Mouse (Mus musculus) left cerebral cortex, postnatal 10 days (tissue): Measurements from ENCODE around the gene Calm3. TPM values are rescaled to one million over a fixed set of nuclear protein-coding genes. Genes with fewer than 3 reads are reported as not detected.

ENCODE experiments used
- DNase-seq, 2 experiments: peaks; one replicate each; pipeline ENCODE4 v3.0.0; 2021 to 2022; ENCODE audit warnings: low spot score in 2 of 2, mixed read lengths in 1 of 2; ENCODE audit errors: extremely low spot score in 1 of 2
- intact Hi-C: fragments of 180-260 bp; cut with DNase I; formaldehyde crosslinking; loops from one replicate; pipeline ENCODE4 v1.15.1; 2025
- total RNA-seq, 2 experiments: library from RNA; stranded (reverse); gene quantifications; 2 replicates each; pipeline ENCODE4 v1.2.3; 2021

The Calm3 gene
- total RNA-seq, 2 experiments from 2014 or later: 2,071 to 2,081 TPM

GRCm38 (mm10) chr7:16944808-16945315 lies 20.9 kb upstream of the Calm3 start:
- intact Hi-C loops: no loop called here
- DNase-seq: peak in 1 of 2 experiments; percentile 47

DNA sequence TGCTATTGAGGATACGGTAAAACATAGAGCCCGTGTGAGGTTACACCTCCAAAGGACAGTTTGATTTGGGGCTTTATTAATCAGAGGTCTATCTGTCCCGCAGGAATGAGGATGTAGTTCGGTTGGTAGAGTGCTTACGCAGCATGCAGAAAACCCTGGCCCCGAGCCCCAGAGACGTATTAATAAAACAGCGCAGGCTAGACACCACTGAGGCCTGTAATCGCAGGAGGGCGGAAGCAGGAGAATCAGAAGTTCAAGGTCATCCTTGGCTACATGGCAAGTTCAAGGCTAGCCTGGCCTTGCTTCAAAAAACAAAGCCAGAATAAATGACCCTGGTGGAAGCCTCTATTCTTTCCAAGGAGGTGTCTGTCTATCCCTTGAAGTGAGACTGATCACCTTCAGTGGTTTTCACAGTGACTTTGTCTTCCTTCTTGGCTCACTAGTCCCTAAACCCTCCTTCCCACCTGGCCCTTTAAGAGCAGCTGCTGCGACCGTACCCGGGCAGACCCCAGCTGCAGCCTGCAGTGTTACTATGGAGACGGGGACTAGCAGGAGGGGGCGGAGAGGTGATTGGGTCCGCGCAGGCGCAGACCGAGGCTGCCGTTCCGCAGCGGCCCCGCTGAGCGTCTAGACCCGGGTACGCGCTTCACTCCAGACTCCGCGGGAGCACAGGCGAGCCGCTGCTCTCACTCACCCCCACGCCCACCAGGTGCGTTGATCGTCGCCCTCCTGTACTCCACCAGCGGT lies 20.3 kb upstream of the Calm3 start, which contains the start of gene Pnmal2:
Gene Pnmal2, plus strand, starts transcription at position 622 of the 747 bp plus-strand sequence.
- intact Hi-C loops: no loop called here
- peak; percentile 91 to 93 for DNase-seq

DNA sequence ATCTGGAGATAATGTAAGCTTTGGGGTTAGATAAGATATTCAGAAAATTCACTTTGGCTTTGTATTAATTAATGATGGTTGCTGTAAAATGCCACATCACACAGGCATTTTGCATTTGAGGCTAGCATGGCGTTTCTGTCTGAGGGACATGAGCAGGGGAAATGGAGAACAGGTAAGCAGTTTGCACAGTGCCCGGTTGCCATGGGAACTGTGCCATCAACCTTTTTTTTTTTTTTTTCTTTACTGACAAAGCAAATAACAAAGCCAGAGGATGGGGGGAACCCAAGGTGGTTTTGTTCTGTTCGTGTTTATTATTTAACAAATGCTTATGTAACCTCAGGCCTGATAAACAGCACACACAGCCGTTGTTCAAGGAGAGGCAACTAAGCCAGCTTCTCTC lies 18.9 kb upstream of the Calm3 start:
- DNase-seq: no peak
- intact Hi-C loops: no loop called here

GRCm38 (mm10) chr7:16940292-16940691 lies 16.4 kb upstream of the Calm3 start:
- intact Hi-C loops: no loop called here
- no peak for DNase-seq

DNA sequence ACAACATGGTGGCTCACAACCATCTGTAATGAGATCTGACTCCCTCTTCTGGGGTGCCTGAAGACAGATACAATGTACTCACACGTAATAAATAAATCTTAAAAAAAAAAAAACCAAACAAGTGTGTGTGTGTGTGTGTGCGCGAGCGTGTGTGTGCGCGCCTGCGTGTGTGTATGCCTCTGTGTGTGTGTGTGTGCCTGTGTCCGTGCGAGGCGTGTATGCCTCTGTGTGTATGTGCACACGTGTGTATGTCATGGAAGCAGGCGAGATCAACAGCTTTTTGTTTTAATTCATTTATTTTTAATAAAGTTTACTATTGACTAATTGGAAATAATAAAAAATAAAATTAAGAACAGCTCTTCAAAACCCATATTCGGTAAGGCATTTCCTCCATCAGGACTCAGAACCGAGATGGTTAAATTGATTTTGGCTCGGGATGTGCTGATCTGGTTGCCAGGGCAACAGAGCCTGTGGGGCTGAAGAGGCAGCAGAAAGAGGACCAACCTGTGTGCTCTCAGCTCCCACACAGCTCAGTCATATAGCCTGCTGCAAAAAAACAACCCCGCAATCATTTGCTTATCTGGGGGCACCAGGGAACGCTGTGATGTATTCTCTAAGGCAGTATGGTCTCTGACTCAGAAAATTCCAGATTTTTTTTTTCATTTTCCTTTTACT lies 14.3 kb upstream of the Calm3 start:
- peak in 1 of 2 experiments; percentile 74 for DNase-seq

GRCm38 (mm10) chr7:16937312-16937711 lies 13.4 kb upstream of the Calm3 start:
- DNase-seq: no peak

More for the DNA sequence above, 14.3 kb upstream of the Calm3 start:
- intact Hi-C loops: no loop called here

GRCm38 (mm10) chr7:16932704-16933577 lies 9.0 kb upstream of the Calm3 start:
- intact Hi-C loops: loop anchor here (1.0 to 5.0 kb wide), 3 partner anchors 17 to 124 kb away; no protein-coding TSS in a partner anchor
- peak in 1 of 2 experiments; percentile 75 for DNase-seq

More at GRCm38 (mm10) chr7:16937312-16937711, 13.4 kb upstream of the Calm3 start:
- intact Hi-C loops: no loop called here

DNA sequence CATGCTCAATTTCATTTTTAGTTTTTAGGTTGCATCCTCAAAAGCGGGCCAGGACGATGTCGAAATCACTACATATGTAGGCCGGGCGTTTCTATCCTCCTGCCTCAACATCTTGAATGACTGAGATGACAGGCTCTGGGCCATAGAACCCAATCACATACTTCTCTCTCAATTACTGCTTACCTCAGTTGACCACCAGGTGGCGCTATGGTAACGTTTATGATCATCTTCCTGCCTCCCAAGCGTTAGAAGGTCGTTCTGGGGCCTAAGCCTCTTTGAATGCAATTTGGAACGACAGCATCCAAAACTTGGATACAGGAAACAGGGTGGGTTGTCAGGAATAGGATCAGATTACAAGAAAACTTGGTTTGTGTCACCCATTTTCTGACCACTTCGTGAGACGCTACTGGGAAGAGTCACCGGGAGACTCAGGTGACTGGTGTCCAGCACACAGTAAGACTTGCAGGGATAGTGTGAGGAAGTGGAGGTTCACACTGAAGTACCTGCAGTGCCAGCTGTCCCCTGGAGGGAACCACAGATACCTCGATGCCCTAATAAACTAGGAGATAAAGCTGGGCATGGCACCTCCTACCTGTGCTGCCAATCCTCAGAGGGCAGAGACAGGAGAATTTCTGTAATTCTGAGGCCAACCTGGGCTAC lies 8.2 kb upstream of the Calm3 start:
- DNase-seq: peak; percentile 85 to 92
- intact Hi-C loops: loop anchor here (1.0 to 5.0 kb wide), 3 partner anchors 18 to 125 kb away; no protein-coding TSS in a partner anchor

- peak; percentile 75 to 79 for DNase-seq
- intact Hi-C loops: loop anchor here (5.0 kb wide), 1 partner anchor 126 kb away; no protein-coding TSS in a partner anchor
Observed at GRCm38 (mm10) chr7:16930850-16931249, 6.9 kb upstream of the Calm3 start.

GRCm38 (mm10) chr7:16928341-16928740 lies 4.4 kb upstream of the Calm3 start:
- intact Hi-C loops: no loop called here
- DNase-seq: no peak

DNA sequence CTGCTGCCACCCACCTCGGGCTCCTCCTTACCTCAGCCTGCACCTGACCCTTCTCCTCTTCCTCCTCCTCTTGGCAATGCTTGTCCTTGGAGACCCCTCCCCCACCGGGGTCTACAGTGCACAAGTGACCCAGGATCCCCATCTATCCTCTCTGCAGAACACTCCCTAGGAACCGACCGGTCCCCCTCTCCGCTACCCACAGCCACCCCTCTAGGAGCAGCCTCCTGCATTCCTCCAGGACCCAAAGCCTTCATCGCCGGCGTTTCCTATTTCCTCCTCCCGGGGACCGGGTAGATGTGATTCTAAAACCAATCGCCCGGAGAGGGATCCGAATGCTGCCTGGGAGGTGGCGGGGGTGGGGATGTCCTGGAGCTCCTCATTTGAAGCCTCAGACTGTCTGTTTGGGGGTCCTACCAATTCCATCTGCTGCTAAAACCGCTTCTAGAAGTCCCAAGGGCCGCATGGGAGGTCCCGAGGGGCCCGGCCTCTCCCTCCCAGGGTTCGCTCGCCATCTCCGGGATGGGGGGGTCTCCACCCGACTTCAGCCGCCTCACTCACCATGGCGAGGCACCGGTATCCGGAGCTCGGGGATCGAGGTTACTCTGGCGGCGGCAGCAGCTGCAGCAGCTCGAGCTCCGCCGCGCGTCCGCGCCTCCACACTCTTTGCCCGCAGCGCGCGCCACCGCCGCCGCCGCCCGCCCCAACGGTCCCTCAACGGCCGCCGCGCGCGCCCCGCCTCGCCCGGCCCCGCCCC lies 454 bp downstream of the Calm3 start:
- intact Hi-C loops: no loop called here
- DNase-seq: peak in 1 of 2 experiments; percentile 74

DNA sequence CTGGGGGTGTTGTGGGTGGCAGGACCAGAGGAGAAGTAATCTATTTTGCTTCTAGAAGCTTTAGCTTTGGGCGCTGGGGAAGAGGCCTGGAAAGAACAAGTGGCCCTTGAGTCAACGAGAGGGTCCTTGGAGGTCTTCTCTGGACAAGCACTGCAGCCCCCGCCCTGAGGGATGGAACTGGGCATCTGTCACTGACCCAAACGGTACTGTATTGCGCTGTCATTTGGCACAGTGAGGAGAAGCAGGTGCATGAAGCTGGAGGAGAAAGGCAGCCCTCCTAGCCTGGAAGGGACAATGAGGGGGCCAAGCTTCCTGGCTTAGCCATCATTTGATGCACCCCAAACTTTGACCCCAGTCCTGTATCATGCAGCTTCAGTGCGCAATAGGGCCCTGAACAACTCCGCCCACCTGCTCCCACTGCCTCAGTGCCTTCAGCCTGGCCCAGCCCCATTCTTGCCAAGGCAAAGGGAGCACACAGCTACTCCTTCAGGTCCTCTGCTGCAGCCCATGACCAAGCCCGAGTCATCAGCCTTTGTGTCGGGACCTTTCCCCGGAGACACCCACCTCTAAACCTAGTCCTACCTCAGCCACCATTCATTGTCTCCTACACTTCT lies 1.4 kb downstream of the Calm3 start:
- intact Hi-C loops: no loop called here
- peak in 1 of 2 experiments; percentile 68 for DNase-seq

GRCm38 (mm10) chr7:16921881-16922335 lies 2.0 kb downstream of the Calm3 start:
- intact Hi-C loops: no loop called here
- no peak for DNase-seq

- intact Hi-C loops: no loop called here
- DNase-seq: peak in 1 of 2 experiments; percentile 69
Observed at GRCm38 (mm10) chr7:16920818-16921791, 2.8 kb downstream of the Calm3 start.

DNA sequence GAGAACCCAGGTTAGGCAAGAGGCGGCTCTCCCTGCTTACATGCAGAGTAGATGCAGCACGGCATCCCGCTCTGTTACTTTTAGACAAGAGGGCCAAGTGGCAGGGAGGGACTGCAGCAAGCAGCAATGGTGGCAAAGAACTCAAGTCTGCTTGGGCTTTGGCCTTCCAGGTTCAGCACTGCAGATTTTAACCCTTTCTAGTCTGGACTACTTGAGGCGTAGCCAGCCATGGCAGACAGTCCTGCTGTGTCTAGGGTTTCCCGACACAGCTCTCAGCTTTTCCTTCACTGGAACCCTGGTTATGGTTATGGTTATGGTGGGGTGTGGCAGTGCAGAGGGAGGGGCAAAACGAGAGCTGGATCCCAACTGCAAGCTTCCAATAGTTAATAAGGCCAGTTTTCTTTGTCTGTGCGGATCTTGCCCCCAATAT lies 3.7 kb downstream of the Calm3 start:
- intact Hi-C loops: no loop called here

More for the DNA sequence above, 3.7 kb downstream of the Calm3 start:
- DNase-seq: no peak
